Mouse (Mus musculus) E14TG2a.4 (cell line): ENCODE data around the gene Pnrc2.

Experiments
- H3K27me3 ChIP-seq: 2 replicates; pipeline ENCODE4 v1.6.1; 2014; ENCODE audit warnings: low read length, control low read depth; ENCODE audit not compliant: insufficient read depth
- H3K36me3 ChIP-seq: 2 replicates; pipeline ENCODE4 v1.6.1; 2014; ENCODE audit warnings: low read length, control low read depth; ENCODE audit not compliant: insufficient read depth
- H3K4me1 ChIP-seq: replicated peaks from 2 replicates; pipeline ENCODE4 v1.6.1; 2014; ENCODE audit warnings: low read depth, low read length, control low read depth
- H3K4me3 ChIP-seq: replicated peaks from 2 replicates; pipeline ENCODE4 v1.5.1; 2014; ENCODE audit warnings: mild to moderate bottlenecking, low read length
- H3K9me3 ChIP-seq: 2 replicates; pipeline ENCODE4 v1.6.1; 2014; ENCODE audit warnings: low read length, control low read depth
- CTCF ChIP-seq: conservative IDR thresholded peaks from 2 replicates; pipeline ENCODE4 v1.5.1; 2014; ENCODE audit warnings: low read length
- NANOG ChIP-seq: IDR thresholded peaks from 2 replicates; pipeline ENCODE4 v1.6.1; 2014; ENCODE audit warnings: borderline replicate concordance, low read length, mixed read lengths
- POU5F1 ChIP-seq: IDR thresholded peaks from 2 replicates; pipeline ENCODE4 v1.6.1; 2014; ENCODE audit warnings: low read length, borderline replicate concordance

Gene Pnrc2

DNA sequence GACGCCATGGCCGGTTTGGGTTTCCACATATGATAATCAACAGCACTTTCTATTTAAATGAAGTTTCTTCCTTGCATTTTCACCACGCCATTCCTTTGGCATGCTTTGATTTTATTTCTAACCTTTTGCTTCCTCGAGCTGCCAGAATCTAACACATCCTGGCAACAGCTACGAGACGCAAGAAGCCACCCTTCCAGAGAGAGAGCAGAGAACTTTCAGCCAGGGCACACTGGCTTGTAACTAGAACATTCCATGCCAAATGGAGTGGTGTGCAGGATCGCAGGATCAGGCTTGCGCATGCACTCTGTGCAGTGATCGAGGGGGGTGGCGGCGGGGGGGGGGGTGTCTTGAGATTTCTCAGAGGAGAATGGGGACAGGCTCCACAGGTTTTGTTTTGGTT is 41.6 kb downstream of the Pnrc2 start:
- Histone ChIP-seq H3K4me1 (peaks cover 41% of the 10 kb centered on the region), H3K27me3 (no peaks in the 10 kb centered on the region), H3K9me3 (no peaks in the 10 kb centered on the region), H3K4me3 (no peak overlapping the region), H3K36me3 (no peaks in the 10 kb centered on the region)
- TF ChIP-seq NANOG, result no peak
- TF ChIP-seq POU5F1, result no peak
- no peak for TF ChIP-seq CTCF

DNA sequence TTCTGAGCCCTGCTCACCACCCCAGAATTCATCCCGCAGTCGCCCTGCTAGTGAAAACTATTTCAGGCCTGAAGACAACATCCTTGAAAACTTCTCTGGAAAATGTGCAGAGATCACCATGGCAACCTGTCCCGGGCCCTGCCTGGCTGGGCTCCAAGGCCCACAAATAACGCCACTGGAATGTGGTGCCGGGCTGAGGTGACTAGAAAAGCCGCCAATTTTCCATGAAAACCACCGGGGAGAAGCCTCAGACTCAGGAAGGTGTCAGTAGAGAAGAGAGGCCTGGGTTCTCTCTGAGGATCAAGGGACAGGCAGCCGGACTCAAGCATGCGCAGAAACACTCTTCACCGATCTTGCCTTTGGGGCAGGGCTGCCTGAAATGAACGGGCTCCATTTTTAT is 45.2 kb downstream of the Pnrc2 start:
- H3K4me1 ChIP-seq, result peaks cover 44% of the 10 kb centered on the region
- TF ChIP-seq POU5F1, result no peak
- TF ChIP-seq NANOG, result no peak
- TF ChIP-seq CTCF, result no peak
- H3K27me3 ChIP-seq, result no peaks in the 10 kb centered on the region
- no peaks in the 10 kb centered on the region for H3K36me3 ChIP-seq
- no peaks in the 10 kb centered on the region for H3K9me3 ChIP-seq
- peak overlapping the region; percentile 52 for H3K4me3 ChIP-seq

DNA sequence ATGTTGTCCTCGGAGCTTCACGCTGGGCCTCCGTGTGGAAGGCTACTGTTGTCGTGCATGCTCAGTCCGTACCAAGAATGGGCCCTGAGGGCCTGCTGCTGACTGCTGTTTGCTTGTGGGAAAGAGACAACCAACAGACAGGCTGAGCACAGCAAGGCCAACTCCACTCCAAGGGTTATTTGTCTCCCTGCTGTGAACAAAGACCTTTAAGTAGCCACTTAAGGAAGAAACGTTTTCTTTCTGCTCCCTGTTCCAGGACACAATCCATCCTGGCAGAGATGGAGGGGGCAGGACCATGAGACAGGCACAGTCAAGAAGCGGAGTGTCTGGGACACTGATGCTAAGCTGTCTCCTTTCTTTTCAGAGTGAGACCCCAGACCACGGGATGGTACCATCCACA is 49.4 kb downstream of the Pnrc2 start:
- no peaks in the 10 kb centered on the region for H3K36me3 ChIP-seq
- H3K4me3 ChIP-seq, result no peak overlapping the region
- peaks cover 31% of the 10 kb centered on the region for H3K4me1 ChIP-seq
- TF ChIP-seq NANOG, result peak; percentile 75; the same call in 1 of the 2 replicates
- TF ChIP-seq POU5F1, result no peak
- H3K9me3 ChIP-seq, result no peaks in the 10 kb centered on the region
- H3K27me3 ChIP-seq, result no peaks in the 10 kb centered on the region

DNA sequence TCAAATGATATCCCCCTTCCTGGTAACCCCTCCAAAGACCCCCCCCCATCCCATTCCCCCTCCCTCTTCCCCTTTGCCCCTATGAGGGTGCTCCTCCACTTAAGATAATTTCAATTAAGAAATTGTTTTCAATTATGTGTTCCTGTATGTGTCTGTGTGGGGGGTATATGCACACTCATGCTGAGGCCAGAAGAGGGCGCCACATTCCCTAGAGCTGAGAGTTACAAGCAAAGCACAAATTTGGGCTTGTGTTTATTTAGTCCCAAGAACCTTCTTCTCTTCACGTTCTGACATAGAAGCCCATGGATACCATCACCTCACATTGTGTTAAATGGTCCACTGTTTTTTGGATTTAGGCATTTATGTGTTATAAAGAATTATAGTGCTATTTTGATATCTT is 50.4 kb downstream of the Pnrc2 start:
- no peaks in the 10 kb centered on the region for H3K27me3 ChIP-seq
- no peak overlapping the region for H3K4me3 ChIP-seq
- H3K9me3 ChIP-seq, result no peaks in the 10 kb centered on the region
- H3K4me1 ChIP-seq, result peaks cover 21% of the 10 kb centered on the region
- no peaks in the 10 kb centered on the region for H3K36me3 ChIP-seq
- TF ChIP-seq CTCF (peak; percentile 75), NANOG (no peak)

DNA sequence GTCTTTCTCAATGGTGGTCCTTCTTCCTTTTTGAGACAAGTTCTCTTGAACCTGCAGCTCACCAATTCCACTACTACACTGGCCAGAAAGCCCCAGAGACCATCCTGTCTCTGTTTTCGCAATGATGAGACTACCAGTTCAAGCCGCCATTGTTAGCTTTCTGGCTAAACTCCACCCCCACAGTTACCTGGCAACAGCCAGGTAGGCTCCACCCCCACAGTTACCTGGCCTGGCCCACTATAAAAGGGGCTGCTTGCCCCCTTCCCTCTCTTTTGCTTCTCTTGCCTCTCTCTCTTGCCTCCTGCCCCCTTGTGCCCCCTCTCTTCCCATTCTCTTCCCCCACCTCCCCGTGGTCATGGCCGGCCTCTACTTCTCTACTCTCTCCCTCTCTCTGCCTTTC is 51.9 kb downstream of the Pnrc2 start:
- H3K4me3 ChIP-seq, result no peak overlapping the region
- no peaks in the 10 kb centered on the region for H3K27me3 ChIP-seq
- H3K36me3 ChIP-seq, result no peaks in the 10 kb centered on the region
- H3K4me1 ChIP-seq, result peaks cover 20% of the 10 kb centered on the region
- TF ChIP-seq POU5F1 (no peak), CTCF (no peak), NANOG (no peak)
- H3K9me3 ChIP-seq, result no peaks in the 10 kb centered on the region
